ENCODE assay signal across 26 mouse cellular contexts in the genomic region with DNA sequence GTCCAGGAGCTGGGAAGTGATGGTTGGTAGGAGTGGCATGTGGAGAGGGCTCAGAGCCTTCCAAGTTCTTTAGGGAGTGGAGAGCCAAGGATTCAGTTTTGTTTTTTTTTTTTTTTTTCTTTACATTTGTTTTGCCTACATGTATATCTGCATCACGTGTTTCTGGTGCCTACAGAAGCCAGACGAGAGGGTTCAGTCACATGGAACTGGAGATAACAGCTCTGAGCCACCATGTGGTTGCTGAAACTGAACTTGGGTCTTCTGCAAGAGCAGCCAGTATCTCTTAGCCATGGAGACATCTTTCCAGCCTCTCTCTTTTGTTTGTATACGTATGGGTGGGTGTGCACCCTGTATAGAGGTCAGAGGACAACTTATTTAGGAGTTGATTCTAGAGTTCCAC. TPM values are rescaled to one million over a fixed set of nuclear protein-coding genes. Genes with fewer than 3 reads are reported as not detected.
DNase-seq lines count a peak whose midpoint lies in the region; ATAC-seq and TF ChIP-seq lines count a peak whose summit lies in the region.
"Had no signal": no experiment of that assay in that cellular context is flagged by ENCODE, and none has a peak within 500 bp of the region (broad histone marks: within the 10 kb centered on the region; RNA-seq: fewer than 3 reads in every experiment).

No protein-coding gene starts in this region.

- no peaks in the 10 kb centered on the region for H3K27me3 ChIP-seq in heart, postnatal 0 days (ENCODE audit: control insufficient read depth, insufficient read depth, low read length)
- 0 out of 2 replicates have a peak, but pooled peaks cover 3% of the 10 kb centered on the region for H3K27me3 ChIP-seq in liver, embryonic 11.5 days (replicated peaks; ENCODE audit: control insufficient read depth, insufficient read depth, low read length)
- no peaks in the 10 kb centered on the region for H3K27me3 ChIP-seq in lung, postnatal 0 days (replicated peaks; ENCODE audit: insufficient read depth, low read length)
- H3K27me3 ChIP-seq: CH12.LX; Patski; stomach, embryonic 15.5 days had no signal

- peaks cover 44% of the 10 kb centered on the region for H3K36me3 ChIP-seq in heart, postnatal 0 days (replicated peaks; ENCODE audit: control insufficient read depth, insufficient read depth, low read length)
- H3K36me3 ChIP-seq in liver, embryonic 11.5 days (ENCODE audit: control insufficient read depth, insufficient read depth, low read length), result peaks cover 26% of the 10 kb centered on the region
- H3K36me3 ChIP-seq in lung, postnatal 0 days (ENCODE audit: insufficient read depth, low read length), result peaks cover 8% of the 10 kb centered on the region

- H3K27ac ChIP-seq in heart, postnatal 0 days (ENCODE audit: low read depth), result no peak overlapping the region
- peak overlapping the region; percentile 60 for H3K27ac ChIP-seq in liver, embryonic 11.5 days (ENCODE audit: low read depth, low read length)
- no peak overlapping the region for H3K27ac ChIP-seq in lung, postnatal 0 days (ENCODE audit: low read length)
- H3K27ac ChIP-seq: hindbrain, postnatal 0 days; neural tube, embryonic 15.5 days; stomach, embryonic 15.5 days had no signal

- 49% methylated on average over 3 of the region's 3 CpGs for WGBS in heart, postnatal 0 days
- 42% methylated on average over 3 of the region's 3 CpGs for WGBS in liver, embryonic 11.5 days
- 60% methylated on average over 3 of the region's 3 CpGs for WGBS in lung, postnatal 0 days

- no peak for TF ChIP-seq CTCF in heart, postnatal 0 days (IDR thresholded peaks at IDR 0.05; ENCODE audit: low read depth)
- TF ChIP-seq CTCF in lung, postnatal 0 days (IDR thresholded peaks at IDR 0.05), result no peak

- intact Hi-C loops in heart, postnatal 25 days (cut with DNase I), result no loop called here

- ATAC-seq in cerebellum, adult (ENCODE audit: insufficient number of reproducible peaks, low FRiP score, low TSS enrichment), result no peak
- no peak for ATAC-seq in heart, postnatal 0 days (ENCODE audit: insufficient read depth, low read depth)
- ATAC-seq in liver, embryonic 11.5 days (replicated peaks; ENCODE audit: low FRiP score), result peak; percentile 33; the same call in 1 of the 2 replicates
- peak; percentile 51 for ATAC-seq in megakaryocyte progenitor cell, adult 5-6 weeks (replicated peaks; ENCODE audit: poor library complexity)
- no peak for ATAC-seq in lung, postnatal 0 days
- ATAC-seq: hindbrain, postnatal 0 days; intestine, embryonic 16.5 days; Patski had no signal

- no peak overlapping the region for H3K9ac ChIP-seq in heart, postnatal 0 days (replicated peaks; ENCODE audit: low read depth, low read length)
- H3K9ac ChIP-seq in liver, embryonic 11.5 days (ENCODE audit: low read depth, low read length), result no peak overlapping the region
- no peak overlapping the region for H3K9ac ChIP-seq in lung, postnatal 0 days (replicated peaks; ENCODE audit: low read depth)
- H3K9ac ChIP-seq: lung, embryonic 14.5 days; neural tube, embryonic 15.5 days; stomach, embryonic 15.5 days had no signal

- no peak for TF ChIP-seq EP300 in heart, postnatal 0 days (IDR thresholded peaks at IDR 0.05; ENCODE audit: low read depth)
- no peak for TF ChIP-seq EP300 in lung, postnatal 0 days (IDR thresholded peaks at IDR 0.05)

- peak; percentile 6 for DNase-seq in cerebellum, adult 9-10 months
- peak; percentile 3 for DNase-seq in heart, postnatal 0 days (ENCODE audit: low spot score)
- no peak for DNase-seq in heart, postnatal 25 days (ENCODE audit: low spot score)
- no peak for DNase-seq in liver, embryonic 11.5 days (ENCODE audit: low spot score)
- DNase-seq in adrenal gland, postnatal 14 days, result no peak
- DNase-seq in lung, postnatal 0 days (ENCODE audit: low spot score), result no peak
- DNase-seq: adrenal gland, postnatal 36 days; cerebellum, adult 8-10 months; cerebellum, postnatal 36 days; gastrocnemius, postnatal 14 days; kidney, adult 9 months; kidney, postnatal 10 days; layer of hippocampus, postnatal 36 days; lung, embryonic 14.5 days; midbrain, embryonic 14.5 days; retina, postnatal 1 day; right cerebral cortex, postnatal 14 days had no signal

- H3K4me1 ChIP-seq in heart, postnatal 0 days (ENCODE audit: control insufficient read depth, insufficient read depth), result 0 out of 2 replicates have a peak, but pooled peaks cover 7% of the 10 kb centered on the region
- H3K4me1 ChIP-seq in liver, embryonic 11.5 days (replicated peaks; ENCODE audit: control insufficient read depth, insufficient read depth, low read length), result peaks cover 20% of the 10 kb centered on the region
- H3K4me1 ChIP-seq in lung, postnatal 0 days (ENCODE audit: insufficient read depth, low read depth, low read length), result no peaks in the 10 kb centered on the region; the same call in 1 of the 2 replicates

- H3K4me3 ChIP-seq in heart, postnatal 0 days (ENCODE audit: low read depth, low read length), result no peak overlapping the region
- no peak overlapping the region for H3K4me3 ChIP-seq in liver, embryonic 11.5 days (ENCODE audit: low read depth, low read length)
- H3K4me3 ChIP-seq in lung, postnatal 0 days (ENCODE audit: low read depth, low read length), result no peak overlapping the region
- H3K4me3 ChIP-seq: neural tube, embryonic 15.5 days; stomach, embryonic 15.5 days had no signal

- no peaks in the 10 kb centered on the region for H3K9me3 ChIP-seq in heart, postnatal 0 days (replicated peaks; ENCODE audit: control insufficient read depth, low read length)
- H3K9me3 ChIP-seq in liver, embryonic 11.5 days (ENCODE audit: control insufficient read depth, low read length), result no peaks in the 10 kb centered on the region
- H3K9me3 ChIP-seq in lung, postnatal 0 days (ENCODE audit: low read length), result no peaks in the 10 kb centered on the region
- H3K9me3 ChIP-seq: neural tube, embryonic 15.5 days; stomach, embryonic 15.5 days had no signal

- no peak overlapping the region for H3K4me2 ChIP-seq in heart, postnatal 0 days (ENCODE audit: low read depth, low read length)
- no peak overlapping the region for H3K4me2 ChIP-seq in liver, embryonic 11.5 days
- no peak overlapping the region for H3K4me2 ChIP-seq in lung, postnatal 0 days (replicated peaks; ENCODE audit: low read depth, low read length)
- H3K4me2 ChIP-seq: heart, embryonic 11.5 days; lung, embryonic 14.5 days; neural tube, embryonic 15.5 days; stomach, embryonic 15.5 days had no signal

RNA-seq across cellular contexts. Expression of a gene that starts 14.8 kb away (rescaled TPM):
- 54.2 and 54.6 TPM in 2 replicates for total RNA-seq in heart, postnatal 0 days (2014; rRNA removed; ENCODE audit: low replicate concordance)
- 36.2 and 38.2 TPM in 2 replicates for polyA plus RNA-seq in heart, postnatal 0 days (2015; fragmentation: Nextera tagmentation; extraction: Ambion mirVana)
- 10 to 100 TPM; 15.5 to 16.5 TPM for total RNA-seq in heart, postnatal 25 days (2021)
- 108 and 109 TPM in 2 replicates for polyA plus RNA-seq in liver, embryonic 11.5 days (2014; fragmentation: Nextera tagmentation; extraction: Ambion mirVana)
- total RNA-seq in megakaryocyte progenitor cell, adult 5-6 weeks (2015), result 71.5 and 73.9 TPM in 2 replicates
- total RNA-seq in megakaryocyte progenitor cell, adult 5-6 weeks (2017), result 83.3 and 84.5 TPM in 2 replicates
- total RNA-seq in adrenal gland, postnatal 14 days (2021), result 31.5 and 43.4 TPM in 2 replicates
- polyA plus RNA-seq in lung, postnatal 0 days (2015; fragmentation: Nextera tagmentation; extraction: Ambion mirVana), result 48.2 and 52.4 TPM in 2 replicates

RNA-seq across cellular contexts. Expression of a gene that starts 32.1 kb away (rescaled TPM):
- total RNA-seq in heart, postnatal 0 days (2014; rRNA removed; ENCODE audit: low replicate concordance), result 3.4 and 10.9 TPM in 2 replicates
- 0.46 and 0.85 TPM in 2 replicates for polyA plus RNA-seq in heart, postnatal 0 days (2015; fragmentation: Nextera tagmentation; extraction: Ambion mirVana)
- 1 to 10 TPM; 1.7 to 1.9 TPM for total RNA-seq in heart, postnatal 25 days (2021)
- 13.9 and 15.6 TPM in 2 replicates for polyA plus RNA-seq in liver, embryonic 11.5 days (2014; fragmentation: Nextera tagmentation; extraction: Ambion mirVana)
- total RNA-seq in megakaryocyte progenitor cell, adult 5-6 weeks (2015), result 11.5 and 11.7 TPM in 2 replicates
- total RNA-seq in megakaryocyte progenitor cell, adult 5-6 weeks (2017), result 16.5 and 25.2 TPM in 2 replicates
- 7.7 and 8.0 TPM in 2 replicates for total RNA-seq in adrenal gland, postnatal 14 days (2021)
- polyA plus RNA-seq in lung, postnatal 0 days (2015; fragmentation: Nextera tagmentation; extraction: Ambion mirVana), result 5.2 and 5.4 TPM in 2 replicates

RNA-seq across cellular contexts. Expression of a gene that starts 53.2 kb away (rescaled TPM):
- 3.6 and 9.2 TPM in 2 replicates for total RNA-seq in heart, postnatal 0 days (2014; rRNA removed; ENCODE audit: low replicate concordance)
- polyA plus RNA-seq in heart, postnatal 0 days (2015; fragmentation: Nextera tagmentation; extraction: Ambion mirVana), result 75.8 and 76.0 TPM in 2 replicates
- total RNA-seq in heart, postnatal 25 days (2021), result 10 to 100 TPM; 51.7 to 57.3 TPM
- polyA plus RNA-seq in liver, embryonic 11.5 days (2014; fragmentation: Nextera tagmentation; extraction: Ambion mirVana), result 586 and 618 TPM in 2 replicates
- 743 and 817 TPM in 2 replicates for total RNA-seq in megakaryocyte progenitor cell, adult 5-6 weeks (2015)
- 148 and 191 TPM in 2 replicates for total RNA-seq in megakaryocyte progenitor cell, adult 5-6 weeks (2017)
- total RNA-seq in adrenal gland, postnatal 14 days (2021), result 156 and 162 TPM in 2 replicates
- 81.3 and 91.0 TPM in 2 replicates for polyA plus RNA-seq in lung, postnatal 0 days (2015; fragmentation: Nextera tagmentation; extraction: Ambion mirVana)

Comparison
In these comparisons a context has a peak if more than half of its experiments do, and no peak if none do; other contexts are left out.
1. DNase-seq: peak in cerebellum, adult 9-10 months (single experiment) and heart, postnatal 0 days (single experiment); none in heart, postnatal 25 days (single experiment), liver, embryonic 11.5 days (single experiment), adrenal gland, postnatal 14 days (single experiment) and lung, postnatal 0 days (single experiment).
2. ATAC-seq: peak in liver, embryonic 11.5 days (single experiment) and megakaryocyte progenitor cell, adult 5-6 weeks (single experiment); none in cerebellum, adult (single experiment), heart, postnatal 0 days (single experiment) and lung, postnatal 0 days (single experiment).